Mouse (Mus musculus) intestine, postnatal 0 days (tissue): Measurements from ENCODE around the gene Gltpd2. TPM values are rescaled to one million over a fixed set of nuclear protein-coding genes. Genes with fewer than 3 reads are reported as not detected.

Experiments
- ATAC-seq: fragments of 200-750 bp; cut with Nextera tagmentation; 2 replicates; pipeline ENCODE4 v1.8.0; 2017; ENCODE audit warnings: mild to moderate bottlenecking, moderate TSS enrichment, moderate library complexity
- H3K27ac ChIP-seq: fragments of 300-500 bp; sonication (generic); 2 replicates; pipeline ENCODE4 v1.5.1; 2014; ENCODE audit warnings: mild to moderate bottlenecking, low read depth, low read length, moderate library complexity
- H3K27me3 ChIP-seq: fragments of 300-500 bp; sonication (generic); replicated peaks from 2 replicates; pipeline ENCODE4 v1.6.1; 2014; ENCODE audit warnings: low read length, mixed read lengths; ENCODE audit not compliant: control insufficient read depth, insufficient read depth
- H3K36me3 ChIP-seq: fragments of 300-500 bp; sonication (generic); 2 replicates; pipeline ENCODE4 v1.6.1; 2014; ENCODE audit warnings: mild to moderate bottlenecking, moderate library complexity; ENCODE audit not compliant: control insufficient read depth, insufficient read depth
- H3K4me1 ChIP-seq: fragments of 300-500 bp; sonication (generic); replicated peaks from 2 replicates; pipeline ENCODE4 v1.6.1; 2014; ENCODE audit warnings: antibody characterized with exemption, low read length, mixed read lengths; ENCODE audit not compliant: control insufficient read depth, insufficient read depth
- H3K4me2 ChIP-seq: fragments of 300-500 bp; sonication (generic); replicated peaks from 2 replicates; pipeline ENCODE4 v1.6.1; 2014; ENCODE audit warnings: low read depth, mild to moderate bottlenecking, moderate library complexity
- H3K4me3 ChIP-seq: fragments of 300-500 bp; sonication (generic); 2 replicates; pipeline ENCODE4 v1.5.1; 2014; ENCODE audit warnings: low read depth, low read length
- H3K9ac ChIP-seq: fragments of 300-500 bp; sonication (generic); 2 replicates; pipeline ENCODE4 v1.6.1; 2014; ENCODE audit warnings: mild to moderate bottlenecking, low read depth, low read length
- H3K9me3 ChIP-seq: fragments of 300-500 bp; sonication (generic); 2 replicates; pipeline ENCODE4 v1.6.1; 2016; ENCODE audit warnings: mixed run types; ENCODE audit not compliant: control insufficient read depth
- CTCF ChIP-seq: sonication (generic); IDR thresholded peaks from 2 replicates; pipeline ENCODE4 v1.5.1; 2016; ENCODE audit warnings: low read depth, mild to moderate bottlenecking, control low read depth, antibody characterized with exemption, moderate library complexity
- WGBS: fragments of 180-500 bp; shearing (Covaris S2); extraction: QIAGEN DNeasy Blood & Tissue Kit; methylation state at CpG from one replicate; pipeline ENCODE4 v1.1.7; 2014; 5-methylcytosine and 5-hydroxymethylcytosine counted together
- polyA plus RNA-seq: library from polyadenylated mRNA; unstranded; fragments of >200 nt; fragmentation: Nextera tagmentation; extraction: Ambion mirVana; gene quantifications from 2 replicates; pipeline ENCODE4 v1.2.1, GENCODE M21; 2015

Gene Gltpd2
- polyA plus RNA-seq, 1 experiment from 2014 or later = 0.30 TPM

- peak overlapping the region; percentile 78 for H3K9ac ChIP-seq
- no peak; the same call in 1 of the 2 replicates for ATAC-seq
- 0% methylated on average over 24 of the region's 31 CpGs for WGBS
These were observed 44.0 kb downstream of the Gltpd2 start for GRCm38 (mm10) chr11:70562995-70563469.

GRCm38 (mm10) chr11:70563470-70564275 lies 44.7 kb downstream of the Gltpd2 start:
- H3K36me3 ChIP-seq = peaks cover 13% of the 10 kb centered on the region; the same call in 1 of the 2 replicates
- H3K4me2 ChIP-seq = peak overlapping the region; percentile 98
- H3K27ac ChIP-seq = peak overlapping the region; percentile 80
- peak overlapping the region; percentile 91 for H3K4me3 ChIP-seq
- no peaks in the 10 kb centered on the region for H3K27me3 ChIP-seq
- no peak for ATAC-seq
- no peaks in the 10 kb centered on the region for H3K4me1 ChIP-seq
- H3K9ac ChIP-seq = peak overlapping the region; percentile 78; the same call in 1 of the 2 replicates
- 2% methylated on average over 25 of the region's 25 CpGs for WGBS
- no peak for TF ChIP-seq CTCF
- no peaks in the 10 kb centered on the region for H3K9me3 ChIP-seq

More at GRCm38 (mm10) chr11:70562995-70563469, 44.0 kb downstream of the Gltpd2 start:
- H3K27ac ChIP-seq = peak overlapping the region; percentile 80
- H3K9me3 ChIP-seq = no peaks in the 10 kb centered on the region
- no peaks in the 10 kb centered on the region for H3K27me3 ChIP-seq
- peaks cover 9% of the 10 kb centered on the region; the same call in 1 of the 2 replicates for H3K36me3 ChIP-seq
- no peaks in the 10 kb centered on the region for H3K4me1 ChIP-seq
- no peak for TF ChIP-seq CTCF
- H3K4me3 ChIP-seq = peak overlapping the region; percentile 91
- peak overlapping the region; percentile 98 for H3K4me2 ChIP-seq

DNA sequence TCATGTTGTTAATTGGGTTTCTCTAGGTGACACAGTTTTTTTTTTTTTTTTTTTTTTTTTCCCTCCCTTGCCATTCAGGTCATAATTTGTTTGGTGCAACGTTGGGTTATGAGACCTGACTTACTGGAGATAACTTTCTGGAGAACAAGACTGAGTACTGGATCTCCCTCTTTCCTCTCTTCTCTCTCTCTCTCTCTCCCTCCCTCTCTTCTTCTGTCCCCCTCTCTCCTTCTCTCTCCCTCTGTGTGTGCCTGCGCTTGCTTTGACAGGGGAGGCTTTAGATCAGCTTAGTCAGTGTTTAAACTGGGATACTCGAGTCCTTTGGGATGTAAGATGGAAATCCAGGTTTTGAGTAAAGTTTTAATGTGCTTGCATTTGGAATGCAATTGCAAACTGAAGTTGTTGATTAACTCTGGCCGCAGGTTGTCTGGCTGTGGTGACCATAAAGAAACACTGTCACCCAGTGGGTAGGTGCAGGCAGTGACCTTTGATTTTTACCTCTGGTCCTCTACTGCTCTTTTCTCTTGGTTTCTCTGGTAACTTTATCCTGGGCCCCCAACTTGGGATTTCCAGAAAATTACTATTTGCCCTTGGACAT lies 45.4 kb downstream of the Gltpd2 start:
- Histone ChIP-seq H3K4me1 (no peaks in the 10 kb centered on the region), H3K27me3 (no peaks in the 10 kb centered on the region), H3K9me3 (no peaks in the 10 kb centered on the region), H3K4me2 (peak overlapping the region; percentile 98), H3K4me3 (peak overlapping the region; percentile 91), H3K9ac (no peak overlapping the region), H3K27ac (peak overlapping the region; percentile 80; the same call in 1 of the 2 replicates), H3K36me3 (peaks cover 13% of the 10 kb centered on the region; the same call in 1 of the 2 replicates)
- 9% methylated on average over 4 of the region's 4 CpGs for WGBS
- peak; percentile 51 for TF ChIP-seq CTCF
- ATAC-seq = no peak

DNA sequence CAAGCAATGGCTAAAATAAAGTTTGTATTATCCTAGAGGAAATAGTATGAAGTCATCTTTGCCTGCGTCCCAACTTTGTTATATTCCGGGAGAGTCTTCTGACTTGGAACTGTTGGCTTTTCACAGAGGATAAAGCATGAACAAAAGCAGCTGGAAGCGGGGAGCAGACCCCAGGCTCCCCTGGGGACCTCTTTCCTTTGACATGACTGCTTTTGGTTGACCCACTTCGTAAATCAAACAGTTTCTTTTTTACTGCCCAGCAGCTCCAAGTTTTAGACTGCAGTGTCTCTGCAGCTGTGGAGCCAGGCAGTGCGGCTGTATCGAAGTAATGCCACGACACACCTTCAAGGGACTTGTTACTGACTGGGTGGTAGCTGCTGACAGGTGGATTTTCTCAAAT lies 47.6 kb downstream of the Gltpd2 start:
- no peak for ATAC-seq

More for the DNA sequence above, 47.6 kb downstream of the Gltpd2 start:
- Histone ChIP-seq H3K4me2 (no peak overlapping the region), H3K4me1 (no peaks in the 10 kb centered on the region), H3K9me3 (no peaks in the 10 kb centered on the region), H3K27ac (no peak overlapping the region; the same call in 1 of the 2 replicates), H3K4me3 (no peak overlapping the region), H3K36me3 (peaks cover 13% of the 10 kb centered on the region; the same call in 1 of the 2 replicates), H3K9ac (no peak overlapping the region), H3K27me3 (no peaks in the 10 kb centered on the region)
- WGBS = 68% methylated on average over 7 of the region's 7 CpGs
- no peak for TF ChIP-seq CTCF

Other genes starting within 250 kb of the Gltpd2 start
- gene Alox12e, start 196.6 kb upstream of the Gltpd2 start, polyA plus RNA-seq = 0.07 TPM in 1 of 2 replicates, not detected in the other
- 0.12 and 0.33 TPM in 2 replicates for gene Alox15, start 167.2 kb upstream of the Gltpd2 start, polyA plus RNA-seq
- gene Pelp1, start 109.2 kb upstream of the Gltpd2 start, polyA plus RNA-seq = 9.5 and 9.9 TPM in 2 replicates
- 7.4 and 7.8 TPM in 2 replicates for gene Arrb2, start 86.6 kb upstream of the Gltpd2 start, polyA plus RNA-seq
- 30.1 and 30.7 TPM in 2 replicates for gene Med11, start 67.3 kb upstream of the Gltpd2 start, polyA plus RNA-seq
- gene Zmynd15, start 59.8 kb upstream of the Gltpd2 start, polyA plus RNA-seq = 1.4 and 1.5 TPM in 2 replicates
- 33.8 and 39.3 TPM in 2 replicates for gene Cxcl16, start 59.2 kb upstream of the Gltpd2 start, polyA plus RNA-seq
- 398 and 402 TPM in 2 replicates for gene Tm4sf5, start 14.0 kb upstream of the Gltpd2 start, polyA plus RNA-seq
- gene Vmo1, start 4.6 kb upstream of the Gltpd2 start, polyA plus RNA-seq = 0.25 and 0.31 TPM in 2 replicates
- 462 and 489 TPM in 2 replicates for gene Psmb6, start 6.2 kb downstream of the Gltpd2 start, polyA plus RNA-seq
- not detected in 2 replicates for gene Gm40193, start 13.7 kb downstream of the Gltpd2 start, polyA plus RNA-seq
- 5.9 and 6.3 TPM in 2 replicates for gene Pld2, start 20.9 kb downstream of the Gltpd2 start, polyA plus RNA-seq
- gene Mink1, start 43.7 kb downstream of the Gltpd2 start, polyA plus RNA-seq = 5.8 and 6.1 TPM in 2 replicates
- not detected in 2 replicates for gene 4930544D05Rik, start 96.7 kb downstream of the Gltpd2 start, polyA plus RNA-seq
- 0.12 TPM in 1 of 2 replicates, not detected in the other for gene Chrne, start 100.0 kb downstream of the Gltpd2 start, polyA plus RNA-seq
- gene Gp1ba, start 119.9 kb downstream of the Gltpd2 start, polyA plus RNA-seq = 0.07 and 0.10 TPM in 2 replicates
- 107 TPM in 2 replicates for gene Rnf167, start 128.0 kb downstream of the Gltpd2 start, polyA plus RNA-seq
- gene Slc25a11, start 128.3 kb downstream of the Gltpd2 start, polyA plus RNA-seq = 192 and 210 TPM in 2 replicates
- 1,830 and 1,961 TPM in 2 replicates for gene Pfn1, start 135.4 kb downstream of the Gltpd2 start, polyA plus RNA-seq
- 4.9 and 5.9 TPM in 2 replicates for gene Eno3, start 138.0 kb downstream of the Gltpd2 start, polyA plus RNA-seq
- gene Spag7, start 150.2 kb downstream of the Gltpd2 start, polyA plus RNA-seq = 61.3 and 66.2 TPM in 2 replicates
- 11.7 and 12.3 TPM in 2 replicates for gene Camta2, start 168.9 kb downstream of the Gltpd2 start, polyA plus RNA-seq
- 2.8 and 3.3 TPM in 2 replicates for gene Inca1, start 181.0 kb downstream of the Gltpd2 start, polyA plus RNA-seq
- 4.4 and 5.4 TPM in 2 replicates for gene Kif1c, start 181.4 kb downstream of the Gltpd2 start, polyA plus RNA-seq
- 4.4 and 5.0 TPM in 2 replicates for gene Zfp3, start 245.0 kb downstream of the Gltpd2 start, polyA plus RNA-seq